Mouse (Mus musculus) midbrain, embryonic 16.5 days (tissue): Measurements from ENCODE around the gene Gm5737. TPM values are rescaled to one million over a fixed set of nuclear protein-coding genes. Genes with fewer than 3 reads are reported as not detected.
A peak's percentile ranks its signal among the peaks of the same experiment; 100 is the strongest.

Source experiments
- ATAC-seq: fragments of 200-750 bp; cut with Nextera tagmentation; 2 replicates; pipeline ENCODE4 v1.8.0; 2017; ENCODE audit warnings: moderate TSS enrichment
- H3K27ac ChIP-seq: fragments of 300-500 bp; sonication (generic); 2 replicates; pipeline ENCODE4 v1.5.1; 2014; ENCODE audit warnings: mild to moderate bottlenecking, low read length, mixed read lengths
- H3K27me3 ChIP-seq: fragments of 300-500 bp; sonication (generic); 2 replicates; pipeline ENCODE4 v1.6.1; 2014; ENCODE audit warnings: low read depth, low read length, mixed read lengths; ENCODE audit not compliant: control insufficient read depth, insufficient read depth
- H3K36me3 ChIP-seq: fragments of 300-500 bp; sonication (generic); 2 replicates; pipeline ENCODE4 v1.6.1; 2014; ENCODE audit warnings: mild to moderate bottlenecking, low read length, moderate library complexity, mixed read lengths; ENCODE audit not compliant: control insufficient read depth, insufficient read depth
- H3K4me1 ChIP-seq: fragments of 300-500 bp; sonication (generic); 2 replicates; pipeline ENCODE4 v1.6.1; 2014; ENCODE audit warnings: mild to moderate bottlenecking, low read length, mixed read lengths; ENCODE audit not compliant: control insufficient read depth, insufficient read depth
- H3K4me2 ChIP-seq: fragments of 300-500 bp; sonication (generic); 2 replicates; pipeline ENCODE4 v1.6.1; 2014; ENCODE audit warnings: mild to moderate bottlenecking, low read length, mixed read lengths
- H3K4me3 ChIP-seq: fragments of 300-500 bp; sonication (generic); 2 replicates; pipeline ENCODE4 v1.5.1; 2014; ENCODE audit warnings: low read depth, mild to moderate bottlenecking, low read length, moderate library complexity, mixed read lengths
- H3K9ac ChIP-seq: fragments of 300-500 bp; sonication (generic); 2 replicates; pipeline ENCODE4 v1.6.1; 2014; ENCODE audit warnings: low read depth, low read length, mixed read lengths
- H3K9me3 ChIP-seq: fragments of 300-500 bp; sonication (generic); replicated peaks from 2 replicates; pipeline ENCODE4 v1.6.1; 2014; ENCODE audit warnings: mild to moderate bottlenecking, low read length, mixed read lengths; ENCODE audit not compliant: control insufficient read depth, poor library complexity, severe bottlenecking
- WGBS: fragments of 180-500 bp; shearing (Covaris S2); extraction: QIAGEN DNeasy Blood & Tissue Kit; methylation state at CpG from one replicate; pipeline ENCODE4 v1.1.7; 2014; 5-methylcytosine and 5-hydroxymethylcytosine counted together
- polyA plus RNA-seq: library from polyadenylated mRNA; unstranded; fragments of >200 nt; fragmentation: Nextera tagmentation; extraction: Ambion mirVana; gene quantifications from 2 replicates; pipeline ENCODE4 v1.2.1, GENCODE M21; 2015

Gene Gm5737
- 0.14 TPM in 1 of 2 replicates, not detected in the other for polyA plus RNA-seq

GRCm38 (mm10) chr7:120811834-120812415 is at the start of gene Gm5737:
Gene Gm5737, plus strand, starts transcription at chr7:120812365.
- Histone ChIP-seq H3K36me3 (no peaks in the 10 kb centered on the region), H3K9ac (no peak within 1 kb of the TSS), H3K27me3 (no peaks in the 10 kb centered on the region), H3K4me2 (no peak within 1 kb of the TSS), H3K9me3 (no peaks in the 10 kb centered on the region), H3K4me1 (0 out of 2 replicates have a peak, but pooled peaks cover 3% of the 10 kb centered on the region), H3K27ac (no peak within 1 kb of the TSS), H3K4me3 (no peak within 1 kb of the TSS)
- 85% methylated on average over 6 of the region's 6 CpGs for WGBS
- no peak for ATAC-seq

GRCm38 (mm10) chr7:120767369-120767768 is 44.8 kb upstream of the Gm5737 start:
- 0% methylated on average over 1 of the region's 1 CpGs for WGBS

DNA sequence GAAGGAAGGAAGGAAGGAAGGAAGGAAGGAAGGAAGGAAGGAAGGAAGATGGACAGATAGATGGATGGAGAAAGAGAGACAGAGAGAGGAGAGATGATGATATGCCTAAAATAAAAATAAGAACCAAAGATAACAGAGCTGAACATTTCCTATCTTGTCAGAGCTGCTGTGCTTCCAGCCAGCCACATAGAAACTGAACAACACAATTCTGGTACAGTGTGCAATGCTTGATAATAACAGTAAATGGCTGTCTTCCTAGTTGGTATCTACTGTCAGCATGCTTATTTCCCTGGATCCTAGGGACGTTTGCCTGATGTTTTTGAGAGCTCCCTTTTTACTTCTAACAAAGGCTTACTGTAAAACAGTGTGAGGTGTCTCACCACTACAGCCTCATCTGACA is 40.8 kb upstream of the Gm5737 start:
- Histone ChIP-seq H3K4me1 (no peaks in the 10 kb centered on the region), H3K4me2 (no peak overlapping the region), H3K27ac (no peak overlapping the region), H3K36me3 (no peaks in the 10 kb centered on the region), H3K27me3 (no peaks in the 10 kb centered on the region), H3K4me3 (no peak overlapping the region), H3K9ac (no peak overlapping the region), H3K9me3 (no peaks in the 10 kb centered on the region)
- WGBS = 48% methylated on average over 1 of the region's 1 CpGs
- ATAC-seq = no peak

More at GRCm38 (mm10) chr7:120767369-120767768, 44.8 kb upstream of the Gm5737 start:
- Histone ChIP-seq H3K36me3 (no peaks in the 10 kb centered on the region), H3K27ac (no peak overlapping the region), H3K4me3 (no peak overlapping the region), H3K4me2 (no peak overlapping the region), H3K9ac (no peak overlapping the region), H3K4me1 (no peaks in the 10 kb centered on the region), H3K27me3 (no peaks in the 10 kb centered on the region), H3K9me3 (no peaks in the 10 kb centered on the region)
- ATAC-seq = no peak

DNA sequence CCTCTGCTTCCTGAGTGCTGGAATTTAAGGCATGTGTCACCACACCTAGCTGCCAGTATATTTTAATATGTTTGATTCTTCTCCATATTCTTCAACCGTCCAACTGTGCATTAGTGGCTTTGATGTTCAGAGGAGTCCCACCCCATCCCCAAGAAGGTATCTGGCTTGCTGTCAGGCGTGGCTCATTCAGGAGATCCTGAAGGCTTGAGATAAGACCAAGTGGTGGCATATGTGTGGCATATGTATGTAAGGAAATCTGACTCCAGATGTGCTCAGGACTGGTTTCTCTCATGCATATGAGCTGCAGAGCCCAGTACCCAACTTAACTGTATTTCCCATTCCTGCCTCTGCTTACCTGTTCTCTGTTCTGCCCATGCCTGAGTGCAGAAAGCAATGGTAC is 34.2 kb upstream of the Gm5737 start:
- no peaks in the 10 kb centered on the region for H3K9me3 ChIP-seq
- H3K36me3 ChIP-seq = no peaks in the 10 kb centered on the region
- H3K27me3 ChIP-seq = no peaks in the 10 kb centered on the region
- H3K4me3 ChIP-seq = no peak overlapping the region
- WGBS = 81% methylated on average over 2 of the region's 2 CpGs
- no peak overlapping the region for H3K4me2 ChIP-seq
- no peak for ATAC-seq
- no peak overlapping the region for H3K27ac ChIP-seq
- no peaks in the 10 kb centered on the region for H3K4me1 ChIP-seq
- H3K9ac ChIP-seq = no peak overlapping the region

DNA sequence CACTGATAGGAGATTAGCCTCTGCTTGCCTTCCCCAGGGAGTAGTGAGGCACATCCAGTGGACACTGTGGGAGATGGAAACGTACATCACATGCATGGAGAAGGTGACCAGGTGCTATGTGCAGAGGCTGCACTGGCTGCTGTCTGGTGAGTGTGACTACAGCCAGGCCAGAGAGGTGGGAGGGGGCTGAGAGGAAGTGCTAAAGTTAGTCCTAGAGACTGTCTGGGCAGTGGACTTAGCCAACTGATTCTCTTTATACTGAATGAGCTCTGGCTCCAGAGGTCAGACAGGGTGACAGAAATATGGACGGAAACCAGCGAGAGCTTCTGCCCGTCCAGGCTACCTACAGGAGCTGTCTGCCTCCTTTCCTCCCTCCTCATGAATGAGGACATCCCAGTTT is 16.6 kb upstream of the Gm5737 start:
- Histone ChIP-seq H3K4me1 (no peaks in the 10 kb centered on the region), H3K27ac (no peak overlapping the region), H3K36me3 (no peaks in the 10 kb centered on the region), H3K9me3 (no peaks in the 10 kb centered on the region), H3K4me2 (no peak overlapping the region), H3K27me3 (no peaks in the 10 kb centered on the region), H3K4me3 (no peak overlapping the region), H3K9ac (no peak overlapping the region)
- 84% methylated on average over 4 of the region's 4 CpGs for WGBS
- no peak for ATAC-seq

GRCm38 (mm10) chr7:120796369-120796768 is 15.8 kb upstream of the Gm5737 start:
- no peaks in the 10 kb centered on the region for H3K27me3 ChIP-seq
- no peak overlapping the region for H3K4me2 ChIP-seq
- no peak overlapping the region for H3K4me3 ChIP-seq
- H3K9me3 ChIP-seq = no peaks in the 10 kb centered on the region
- H3K4me1 ChIP-seq = no peaks in the 10 kb centered on the region
- no peak overlapping the region for H3K27ac ChIP-seq
- 78% methylated on average over 3 of the region's 3 CpGs for WGBS
- no peak overlapping the region for H3K9ac ChIP-seq
- H3K36me3 ChIP-seq = no peaks in the 10 kb centered on the region
- ATAC-seq = no peak

DNA sequence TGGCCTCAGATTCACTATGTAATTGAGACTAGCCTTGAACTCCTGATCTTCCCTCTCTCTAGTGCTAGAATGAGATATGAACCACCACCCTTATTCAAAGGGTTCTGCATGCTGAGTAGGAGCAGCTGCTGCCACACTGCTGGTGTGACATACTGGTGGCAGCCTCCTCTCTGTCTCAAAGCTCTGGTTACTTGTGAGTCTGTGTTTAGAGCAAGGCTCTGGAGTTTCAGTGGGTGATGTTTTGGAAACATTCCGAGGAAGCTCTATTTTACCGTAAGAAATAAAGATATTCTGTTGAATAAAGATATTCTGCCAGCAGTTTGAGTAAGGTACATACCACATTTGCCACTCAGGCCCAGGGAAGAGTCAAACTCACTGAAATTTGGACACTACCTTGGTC is 8.9 kb upstream of the Gm5737 start:
- no peak overlapping the region for H3K9ac ChIP-seq
- H3K4me2 ChIP-seq = no peak overlapping the region
- H3K27ac ChIP-seq = no peak overlapping the region
- H3K4me1 ChIP-seq = no peaks in the 10 kb centered on the region
- no peak for ATAC-seq
- H3K36me3 ChIP-seq = no peaks in the 10 kb centered on the region
- H3K4me3 ChIP-seq = no peak overlapping the region
- H3K27me3 ChIP-seq = no peaks in the 10 kb centered on the region
- H3K9me3 ChIP-seq = no peaks in the 10 kb centered on the region
- WGBS = 87% methylated on average over 2 of the region's 2 CpGs

DNA sequence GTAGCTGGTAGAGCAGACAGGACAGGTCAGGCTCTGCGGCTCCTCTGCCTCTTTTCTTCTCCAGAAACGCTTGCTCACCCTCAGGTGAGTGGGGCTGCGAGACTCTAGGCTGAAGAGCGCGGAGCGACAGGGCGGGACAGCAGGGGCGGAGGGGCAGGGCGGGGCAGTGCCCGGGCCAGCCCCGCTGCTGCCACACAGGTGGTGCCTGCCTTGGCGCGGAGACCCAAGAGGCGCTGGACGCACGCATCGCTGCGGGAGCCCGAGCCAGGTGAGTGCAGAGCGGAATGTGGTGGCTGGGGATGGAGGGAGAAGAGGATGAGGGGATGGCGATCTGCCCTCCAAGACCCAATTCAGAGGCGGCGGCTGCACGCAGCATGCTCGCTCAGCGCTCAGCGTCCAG is 2.5 kb upstream of the Gm5737 start:
- WGBS = 3% methylated on average over 27 of the region's 27 CpGs
- no peak for ATAC-seq
- H3K27me3 ChIP-seq = no peaks in the 10 kb centered on the region

GRCm38 (mm10) chr7:120817552-120817951 is 5.4 kb downstream of the Gm5737 start:
- H3K4me1 ChIP-seq = no peaks in the 10 kb centered on the region
- H3K4me3 ChIP-seq = no peak overlapping the region
- WGBS = 91% methylated on average over 6 of the region's 6 CpGs
- H3K9ac ChIP-seq = no peak overlapping the region
- no peak overlapping the region for H3K4me2 ChIP-seq
- ATAC-seq = no peak
- H3K27me3 ChIP-seq = no peaks in the 10 kb centered on the region
- H3K27ac ChIP-seq = no peak overlapping the region
- H3K36me3 ChIP-seq = no peaks in the 10 kb centered on the region
- no peaks in the 10 kb centered on the region for H3K9me3 ChIP-seq

More for the DNA sequence above, 2.5 kb upstream of the Gm5737 start:
- H3K4me1 ChIP-seq = 0 out of 2 replicates have a peak, but pooled peaks cover 3% of the 10 kb centered on the region
- no peak overlapping the region for H3K27ac ChIP-seq
- no peaks in the 10 kb centered on the region for H3K36me3 ChIP-seq
- H3K4me2 ChIP-seq = peak overlapping the region; percentile 76
- peak overlapping the region; percentile 39 for H3K4me3 ChIP-seq
- peak overlapping the region; percentile 62 for H3K9ac ChIP-seq
- H3K9me3 ChIP-seq = no peaks in the 10 kb centered on the region
